Mouse (Mus musculus) heart, embryonic 11.5 days (tissue): ENCODE data around the gene Svep1. TPM values are rescaled to one million over a fixed set of nuclear protein-coding genes. Genes with fewer than 3 reads are reported as not detected.

Source experiments
- ATAC-seq: fragments of 200-750 bp; cut with Nextera tagmentation; replicated peaks from 2 replicates; pipeline ENCODE4 v1.8.0; 2017; ENCODE audit warnings: moderate library complexity; ENCODE audit not compliant: insufficient number of reproducible peaks, low FRiP score, low TSS enrichment
- H3K27ac ChIP-seq: fragments of 300-500 bp; sonication (generic); 2 replicates; pipeline ENCODE4 v1.5.1; 2014; ENCODE audit warnings: mild to moderate bottlenecking, low read depth, low read length
- H3K27me3 ChIP-seq: fragments of 300-500 bp; sonication (generic); 2 replicates; pipeline ENCODE4 v1.6.1; 2014; ENCODE audit warnings: mild to moderate bottlenecking, low read length, mixed read lengths; ENCODE audit not compliant: control insufficient read depth, insufficient read depth
- H3K36me3 ChIP-seq: fragments of 300-500 bp; sonication (generic); 2 replicates; pipeline ENCODE4 v1.6.1; 2014; ENCODE audit warnings: mild to moderate bottlenecking, low read length, moderate library complexity, mixed read lengths; ENCODE audit not compliant: control insufficient read depth, insufficient read depth
- H3K4me1 ChIP-seq: fragments of 300-500 bp; sonication (generic); 2 replicates; pipeline ENCODE4 v1.6.1; 2014; ENCODE audit warnings: low read length; ENCODE audit not compliant: control insufficient read depth, insufficient read depth
- H3K4me2 ChIP-seq: fragments of 300-500 bp; sonication (generic); 2 replicates; pipeline ENCODE4 v1.6.1; 2014; ENCODE audit warnings: mild to moderate bottlenecking, moderate library complexity
- H3K4me3 ChIP-seq: fragments of 300-500 bp; sonication (generic); 2 replicates; pipeline ENCODE4 v1.5.1; 2014; ENCODE audit warnings: low read depth, low read length
- H3K9ac ChIP-seq: fragments of 300-500 bp; sonication (generic); 2 replicates; pipeline ENCODE4 v1.6.1; 2014; ENCODE audit warnings: mild to moderate bottlenecking, low read depth, low read length, moderate library complexity
- H3K9me3 ChIP-seq: fragments of 300-500 bp; sonication (generic); replicated peaks from 2 replicates; pipeline ENCODE4 v1.6.1; 2016; ENCODE audit warnings: low read length; ENCODE audit not compliant: control insufficient read depth
- WGBS: fragments of 180-500 bp; shearing (Covaris S2); extraction: QIAGEN DNeasy Blood & Tissue Kit; methylation state at CpG from one replicate; pipeline ENCODE4 v1.1.7; 2014; ENCODE audit not compliant: insufficient replicate concordance; 5-methylcytosine and 5-hydroxymethylcytosine counted together
- polyA plus RNA-seq: library from polyadenylated mRNA; unstranded; fragments of >200 nt; fragmentation: Nextera tagmentation; extraction: Ambion mirVana; gene quantifications from 2 replicates; pipeline ENCODE4 v1.2.1, GENCODE M21; 2014

Svep1 gene
- polyA plus RNA-seq, 1 experiment from 2014 or later, result 2.1 TPM

- Histone ChIP-seq H3K27me3 (no peaks in the 10 kb centered on the region), H3K9me3 (no peaks in the 10 kb centered on the region), H3K27ac (no peak overlapping the region), H3K4me3 (no peak overlapping the region), H3K36me3 (no peaks in the 10 kb centered on the region), H3K9ac (no peak overlapping the region), H3K4me2 (no peak overlapping the region), H3K4me1 (no peaks in the 10 kb centered on the region)
- WGBS, result 56% methylated on average over 5 of the region's 5 CpGs
- no peak for ATAC-seq
These were observed 21.8 kb downstream of the Svep1 start for GRCm38 (mm10) chr4:58184681-58185341.

GRCm38 (mm10) chr4:58183897-58184296 is 22.8 kb downstream of the Svep1 start:
- no peaks in the 10 kb centered on the region for H3K27me3 ChIP-seq
- WGBS, result 85% methylated on average over 4 of the region's 4 CpGs
- H3K4me2 ChIP-seq, result no peak overlapping the region
- H3K9me3 ChIP-seq, result no peaks in the 10 kb centered on the region
- no peak overlapping the region for H3K4me3 ChIP-seq
- H3K36me3 ChIP-seq, result no peaks in the 10 kb centered on the region
- no peak overlapping the region for H3K9ac ChIP-seq
- no peaks in the 10 kb centered on the region for H3K4me1 ChIP-seq
- ATAC-seq, result no peak
- no peak overlapping the region for H3K27ac ChIP-seq

- WGBS, result 75% methylated on average over 6 of the region's 6 CpGs
- Histone ChIP-seq H3K27me3 (peaks cover under 1% of the 10 kb centered on the region; the same call in 1 of the 2 replicates), H3K9ac (no peak overlapping the region), H3K4me2 (no peak overlapping the region), H3K27ac (no peak overlapping the region), H3K4me1 (peaks cover 5% of the 10 kb centered on the region; the same call in 1 of the 2 replicates), H3K9me3 (no peaks in the 10 kb centered on the region), H3K36me3 (no peaks in the 10 kb centered on the region), H3K4me3 (no peak overlapping the region)
- no peak for ATAC-seq
These were observed 28.2 kb downstream of the Svep1 start for GRCm38 (mm10) chr4:58178489-58178888.

- no peak overlapping the region for H3K27ac ChIP-seq
- H3K4me2 ChIP-seq, result no peak overlapping the region
- H3K9ac ChIP-seq, result no peak overlapping the region
- H3K9me3 ChIP-seq, result no peaks in the 10 kb centered on the region
- H3K27me3 ChIP-seq, result peaks cover 2% of the 10 kb centered on the region; the same call in 1 of the 2 replicates
- WGBS, result 88% methylated on average over 15 of the region's 15 CpGs
- no peaks in the 10 kb centered on the region for H3K36me3 ChIP-seq
- no peak overlapping the region for H3K4me3 ChIP-seq
- ATAC-seq, result no peak
- H3K4me1 ChIP-seq, result peaks cover 5% of the 10 kb centered on the region; the same call in 1 of the 2 replicates
These were observed 29.4 kb downstream of the Svep1 start for GRCm38 (mm10) chr4:58177256-58177655.

GRCm38 (mm10) chr4:58174435-58174987 is 32.1 kb downstream of the Svep1 start:
- WGBS, result 66% methylated on average over 4 of the region's 4 CpGs

GRCm38 (mm10) chr4:58173401-58173800 is 33.3 kb downstream of the Svep1 start:
- WGBS, result 80% methylated on average over 6 of the region's 6 CpGs
- no peak overlapping the region for H3K9ac ChIP-seq
- H3K4me3 ChIP-seq, result no peak overlapping the region
- H3K36me3 ChIP-seq, result no peaks in the 10 kb centered on the region
- peaks cover 2% of the 10 kb centered on the region; the same call in 1 of the 2 replicates for H3K27me3 ChIP-seq
- no peak overlapping the region for H3K4me2 ChIP-seq
- ATAC-seq, result no peak
- H3K9me3 ChIP-seq, result no peaks in the 10 kb centered on the region
- H3K4me1 ChIP-seq, result peaks cover 5% of the 10 kb centered on the region; the same call in 1 of the 2 replicates
- H3K27ac ChIP-seq, result no peak overlapping the region

More at GRCm38 (mm10) chr4:58174435-58174987, 32.1 kb downstream of the Svep1 start:
- peaks cover 5% of the 10 kb centered on the region; the same call in 1 of the 2 replicates for H3K4me1 ChIP-seq
- H3K27ac ChIP-seq, result no peak overlapping the region
- no peak overlapping the region for H3K9ac ChIP-seq
- peaks cover 2% of the 10 kb centered on the region; the same call in 1 of the 2 replicates for H3K27me3 ChIP-seq
- ATAC-seq, result no peak
- no peak overlapping the region for H3K4me3 ChIP-seq
- no peak overlapping the region for H3K4me2 ChIP-seq
- H3K36me3 ChIP-seq, result no peaks in the 10 kb centered on the region
- H3K9me3 ChIP-seq, result no peaks in the 10 kb centered on the region

- no peak overlapping the region for H3K9ac ChIP-seq
- no peak overlapping the region for H3K4me2 ChIP-seq
- no peak overlapping the region for H3K27ac ChIP-seq
- H3K9me3 ChIP-seq, result no peaks in the 10 kb centered on the region
- H3K36me3 ChIP-seq, result no peaks in the 10 kb centered on the region
- peaks cover 2% of the 10 kb centered on the region; the same call in 1 of the 2 replicates for H3K27me3 ChIP-seq
- ATAC-seq, result no peak
- H3K4me3 ChIP-seq, result no peak overlapping the region
- no peaks in the 10 kb centered on the region for H3K4me1 ChIP-seq
- WGBS, result 72% methylated on average over 5 of the region's 5 CpGs
These were observed 36.2 kb downstream of the Svep1 start for GRCm38 (mm10) chr4:58170430-58170829.

- Histone ChIP-seq H3K4me3 (no peak overlapping the region), H3K4me1 (no peaks in the 10 kb centered on the region), H3K9me3 (no peaks in the 10 kb centered on the region), H3K9ac (no peak overlapping the region), H3K27me3 (peaks cover 2% of the 10 kb centered on the region; the same call in 1 of the 2 replicates), H3K36me3 (no peaks in the 10 kb centered on the region), H3K4me2 (no peak overlapping the region), H3K27ac (no peak overlapping the region)
- no peak for ATAC-seq
- WGBS, result 66% methylated on average over 2 of the region's 2 CpGs
These were observed 36.7 kb downstream of the Svep1 start for GRCm38 (mm10) chr4:58169918-58170317.
